Mouse (Mus musculus): ENCODE results near the gene Myom1.

DNA sequence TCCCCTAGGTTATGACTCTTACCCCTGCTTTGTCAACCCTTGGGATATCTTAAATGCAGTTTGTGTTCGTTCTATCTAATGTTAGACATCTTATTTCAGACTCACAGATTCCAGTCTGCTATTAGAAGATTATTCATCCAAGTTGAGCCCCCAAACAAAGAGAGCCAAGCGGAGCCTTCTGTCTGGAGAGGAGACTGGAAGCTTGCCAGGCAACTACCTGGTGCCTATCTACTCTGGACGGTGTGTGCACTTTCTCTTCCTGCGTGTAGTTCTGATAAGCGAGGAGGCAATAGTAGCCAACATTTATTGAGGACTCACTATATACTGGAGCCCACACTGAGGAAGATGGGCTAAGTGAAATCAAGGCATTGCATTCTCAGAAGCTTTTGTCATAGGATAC, 32.0 kb downstream of the Myom1 start:
- TF ChIP-seq CTCF (IDR thresholded peaks at IDR 0.05; ENCODE audit: low read depth, low read length) (no peak), POLR2A (IDR thresholded peaks at IDR 0.05; ENCODE audit: borderline replicate concordance, low read depth, low read length) (no peak)

Data from bone marrow macrophage, adult 2 months (primary cell).